Mouse (Mus musculus): ENCODE results near the gene Gm10382.

Gene Gm10382

GRCm38 (mm10) chr5:125389131-125389578 lies at the start of gene Gm10382:
Gene Gm10382, plus strand, starts transcription at chr5:125389322.
- DNase-seq (ENCODE audit: low read depth, low spot score) = no peak

- peak; percentile 36 for DNase-seq (ENCODE audit: low read depth, low spot score)
Measured at GRCm38 (mm10) chr5:125339851-125340531, 49.1 kb upstream of the Gm10382 start.

DNA sequence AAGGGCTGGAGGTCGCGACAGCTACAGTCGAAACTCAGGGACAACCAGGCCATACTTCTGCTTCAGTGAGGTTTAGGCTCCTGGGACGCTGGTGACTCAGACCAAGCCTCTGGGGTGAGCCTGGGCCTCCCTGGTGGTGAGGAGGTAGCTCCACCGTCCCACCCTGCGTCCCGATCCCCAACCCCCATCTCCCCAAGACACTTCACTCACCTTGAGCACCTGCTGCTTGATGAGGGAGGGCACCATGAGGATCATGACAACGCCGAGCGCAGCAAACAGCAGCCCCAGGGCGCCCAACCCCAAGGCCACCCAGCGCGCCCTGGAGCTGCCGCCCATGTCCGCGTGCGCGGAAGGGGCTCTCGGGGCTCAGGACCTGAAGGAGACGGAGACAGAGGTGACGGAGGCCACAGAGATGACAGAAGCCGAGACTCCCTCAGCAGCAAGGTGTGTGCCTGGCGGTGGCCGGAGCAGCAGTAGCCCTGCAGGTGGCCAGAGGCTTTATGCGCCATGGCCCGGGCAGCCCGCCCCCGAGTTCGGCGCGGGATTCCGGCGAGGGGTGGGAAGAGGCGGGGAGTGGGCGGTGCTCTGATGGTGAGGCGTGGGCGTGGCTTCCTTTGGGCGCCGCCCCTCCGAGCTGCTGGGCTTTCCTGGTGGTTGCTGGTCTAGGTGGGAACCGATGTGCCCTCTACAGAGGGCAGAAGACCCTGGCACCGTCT lies 48.4 kb upstream of the Gm10382 start, which contains the start of gene Scarb1:
Gene Scarb1 (minus strand): TSS at position 548 of the 716 bp plus-strand sequence.
- DNase-seq (ENCODE audit: low read depth, low spot score) = peak; percentile 73

- no peak for DNase-seq (ENCODE audit: low read depth, low spot score)
Measured at GRCm38 (mm10) chr5:125341459-125342090, 47.5 kb upstream of the Gm10382 start.

GRCm38 (mm10) chr5:125344296-125344695 lies 44.8 kb upstream of the Gm10382 start:
- DNase-seq (ENCODE audit: low read depth, low spot score) = no peak

DNA sequence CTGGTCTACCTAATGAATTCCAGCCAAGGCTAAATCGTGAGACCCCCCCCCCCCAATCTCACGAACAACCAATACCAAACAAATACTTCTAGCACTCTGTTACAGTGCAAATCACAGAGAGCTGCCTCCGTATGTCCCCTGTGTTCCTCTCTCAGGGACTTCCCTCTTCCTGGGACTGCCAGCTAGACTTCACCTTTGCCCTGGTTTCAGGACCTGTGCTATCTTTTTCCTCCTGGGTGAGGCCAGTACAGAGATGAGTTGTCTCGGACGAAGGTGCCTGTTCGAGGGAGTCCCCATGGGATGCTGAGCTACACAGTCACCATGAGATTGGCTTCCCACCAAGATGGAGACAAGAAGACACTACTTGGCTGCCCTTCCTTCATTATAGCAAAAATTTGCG lies 41.1 kb upstream of the Gm10382 start:
- DNase-seq (ENCODE audit: low read depth, low spot score) = no peak

DNA sequence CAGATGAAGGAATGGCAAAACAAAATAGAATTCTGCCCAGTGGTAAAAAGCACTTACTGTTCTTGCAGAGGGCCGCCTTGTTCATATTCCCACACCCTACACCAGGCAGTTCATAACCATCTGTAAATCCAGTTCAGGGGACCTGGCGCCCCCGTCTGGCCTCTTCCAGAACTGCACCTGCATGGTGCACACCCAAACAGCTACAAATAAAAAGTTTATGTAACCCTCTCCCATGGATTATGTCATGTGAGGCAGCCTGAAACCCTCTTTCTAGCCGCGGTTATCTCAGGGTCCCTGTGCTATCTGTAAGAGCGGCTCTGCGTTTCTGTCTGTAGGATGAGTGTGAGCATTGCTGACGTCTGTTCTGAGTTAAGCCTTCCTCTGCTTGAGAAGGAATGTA lies 40.6 kb upstream of the Gm10382 start:
- DNase-seq (ENCODE audit: low read depth, low spot score) = no peak

GRCm38 (mm10) chr5:125349391-125349790 lies 39.7 kb upstream of the Gm10382 start:
- DNase-seq (ENCODE audit: low read depth, low spot score) = no peak

GRCm38 (mm10) chr5:125351057-125351456 lies 38.1 kb upstream of the Gm10382 start:
- DNase-seq (ENCODE audit: low read depth, low spot score) = no peak

DNA sequence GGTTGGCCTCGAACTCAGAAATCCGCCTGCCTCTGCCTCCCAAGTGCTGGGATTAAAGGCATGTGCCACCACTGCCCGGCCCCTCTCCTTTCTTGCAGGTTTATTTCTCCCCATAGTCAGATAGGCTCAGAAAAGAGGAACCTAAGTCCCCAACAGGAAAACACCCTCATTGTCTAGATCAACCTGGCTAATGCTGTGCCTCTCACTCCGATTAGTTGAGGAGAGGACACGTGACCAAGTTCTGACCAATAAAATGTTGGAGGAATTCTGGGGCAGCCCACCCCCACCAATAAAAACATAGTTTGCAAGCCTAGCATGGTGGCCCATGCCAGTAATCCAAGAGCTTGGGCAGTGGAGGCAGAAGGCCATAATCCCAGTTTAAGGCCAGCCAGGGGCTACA lies 37.2 kb upstream of the Gm10382 start:
- no peak for DNase-seq (ENCODE audit: low read depth, low spot score)

GRCm38 (mm10) chr5:125352781-125353294 lies 36.3 kb upstream of the Gm10382 start:
- DNase-seq (ENCODE audit: low read depth, low spot score) = no peak

DNA sequence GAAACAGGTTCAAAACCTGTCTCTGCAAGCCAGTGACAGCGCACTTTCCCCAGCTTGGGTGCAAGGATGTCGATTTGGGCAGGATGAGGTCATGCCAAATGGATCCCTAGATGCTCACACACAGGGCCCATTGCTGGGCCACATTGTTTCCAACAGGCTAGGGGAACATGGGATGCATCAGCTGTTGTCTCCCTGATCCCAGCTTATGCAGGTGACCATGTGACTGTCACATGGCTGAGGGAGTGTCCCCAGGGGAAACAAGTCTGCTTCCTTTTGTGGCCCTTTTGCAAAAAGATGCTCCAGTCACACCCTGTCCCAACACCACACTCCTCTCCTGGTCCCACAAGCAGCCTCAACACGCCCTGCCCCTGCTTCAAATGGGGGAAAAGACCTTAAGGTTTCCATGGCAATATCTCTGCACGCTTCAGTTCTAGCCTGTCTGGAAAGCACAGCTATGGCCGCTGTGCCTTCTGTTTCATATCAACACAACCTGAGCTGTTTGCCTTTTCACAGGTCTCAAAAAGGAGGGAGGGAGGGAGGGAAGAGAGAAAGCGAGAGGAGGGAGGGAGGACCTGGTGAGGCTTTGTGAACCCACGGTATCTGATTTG lies 34.1 kb upstream of the Gm10382 start:
- no peak for DNase-seq (ENCODE audit: low read depth, low spot score)

DNA sequence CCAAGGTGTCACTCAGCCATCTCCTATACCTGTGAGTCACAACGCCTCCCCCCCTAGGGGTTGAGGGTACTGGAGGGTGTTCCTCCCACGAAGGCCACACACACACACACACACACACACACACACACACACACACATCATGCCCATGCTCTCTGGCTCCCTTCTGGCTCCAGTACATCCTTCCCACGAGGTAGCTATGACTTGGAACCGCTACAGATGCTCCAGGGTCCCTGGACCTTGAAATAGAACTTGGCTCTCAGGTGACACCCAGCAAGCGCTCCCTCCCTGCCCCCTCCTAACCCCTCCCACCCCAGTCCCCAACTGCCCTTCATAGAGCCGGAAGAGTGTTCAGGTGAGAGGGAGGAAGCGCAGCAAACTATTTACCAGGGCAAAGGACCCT lies 33.5 kb upstream of the Gm10382 start:
- DNase-seq (ENCODE audit: low read depth, low spot score) = no peak

- no peak for DNase-seq (ENCODE audit: low read depth, low spot score)
Measured at GRCm38 (mm10) chr5:125357543-125358269, 31.4 kb upstream of the Gm10382 start.

GRCm38 (mm10) chr5:125358270-125358608 lies 30.9 kb upstream of the Gm10382 start:
- no peak for DNase-seq (ENCODE audit: low read depth, low spot score)

DNA sequence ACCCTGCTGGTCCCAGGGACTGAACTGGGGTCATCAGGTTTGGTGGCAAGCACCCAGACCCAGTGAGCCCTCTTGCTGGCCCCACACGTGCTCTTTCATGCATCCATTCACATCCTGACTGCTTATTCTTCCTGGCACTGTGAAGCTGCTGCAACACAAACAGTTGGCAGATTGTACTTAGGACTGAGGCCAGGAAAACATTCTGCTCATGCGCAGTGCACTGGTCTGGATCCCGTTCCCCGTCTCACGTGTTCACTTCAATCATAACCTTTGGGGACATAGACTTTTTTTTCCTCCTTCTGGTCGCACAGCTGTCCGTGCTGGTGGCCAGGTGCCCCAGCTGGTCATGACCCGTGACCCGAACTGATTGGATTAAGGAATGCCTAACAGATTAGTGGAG lies 28.6 kb upstream of the Gm10382 start:
- peak; percentile 54 for DNase-seq (ENCODE audit: low read depth, low spot score)

- no peak for DNase-seq (ENCODE audit: low read depth, low spot score)
Measured at GRCm38 (mm10) chr5:125360981-125361510, 28.1 kb upstream of the Gm10382 start.

DNA sequence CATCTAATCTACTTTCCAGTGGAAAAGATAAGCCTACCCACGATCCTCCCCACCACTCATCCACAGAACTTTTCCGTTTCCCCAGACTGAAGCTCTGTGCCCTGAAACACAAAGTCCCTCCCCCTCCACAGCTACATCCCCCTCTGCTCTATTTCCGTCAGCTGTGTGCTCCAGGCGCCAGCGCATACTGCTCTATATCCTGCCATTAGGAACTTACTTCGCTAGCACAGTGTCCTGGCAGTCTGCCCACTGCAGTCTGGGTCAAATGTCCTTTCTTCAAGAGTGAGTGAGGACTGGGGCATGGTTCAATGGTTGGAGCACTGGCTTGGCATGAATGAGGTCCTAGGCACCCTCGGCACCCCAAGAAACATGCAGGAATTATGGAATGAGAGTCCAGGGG lies 25.2 kb upstream of the Gm10382 start:
- DNase-seq (ENCODE audit: low read depth, low spot score) = no peak

GRCm38 (mm10) chr5:125364851-125365429 lies 24.2 kb upstream of the Gm10382 start:
- DNase-seq (ENCODE audit: low read depth, low spot score) = no peak

- no peak for DNase-seq (ENCODE audit: low read depth, low spot score)
Measured at GRCm38 (mm10) chr5:125368156-125368555, 21.0 kb upstream of the Gm10382 start.

DNA sequence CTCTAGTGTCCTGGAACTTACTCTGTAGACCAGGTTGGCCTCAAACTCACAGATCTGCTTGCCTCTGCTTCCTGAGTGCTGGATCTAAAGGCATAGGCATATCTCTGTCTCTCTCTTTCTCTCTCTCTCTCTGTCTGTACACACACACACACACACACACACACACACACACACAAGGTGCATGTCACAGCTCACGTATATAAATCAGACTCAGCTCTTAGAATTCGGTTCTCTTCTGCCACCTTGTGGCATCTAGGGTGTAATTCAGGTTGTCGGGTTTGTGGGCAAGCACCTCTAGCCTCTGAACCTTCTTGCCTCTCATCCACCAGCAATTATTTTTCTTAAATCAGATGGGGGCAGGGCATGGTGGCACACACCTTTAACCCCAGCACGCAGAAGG lies 20.6 kb upstream of the Gm10382 start:
- peak; percentile 70 for DNase-seq (ENCODE audit: low read depth, low spot score)
